Mouse (Mus musculus) heart, embryonic 11.5 days (tissue): ENCODE measurements at regions not wholly inside any gene's neighbourhood (a gene's known extent, or its start where the extent isn't known, plus 50 kb on each side); places are given as distances from the start of the nearest gene placed in this dataset.

Experiments
- ATAC-seq: fragments of 200-750 bp; cut with Nextera tagmentation; replicated peaks from 2 replicates; pipeline ENCODE4 v1.8.0; 2017; ENCODE audit warnings: moderate library complexity; ENCODE audit not compliant: insufficient number of reproducible peaks, low FRiP score, low TSS enrichment
- H3K27ac ChIP-seq: fragments of 300-500 bp; sonication (generic); 2 replicates; pipeline ENCODE4 v1.5.1; 2014; ENCODE audit warnings: mild to moderate bottlenecking, low read depth, low read length
- H3K27me3 ChIP-seq: fragments of 300-500 bp; sonication (generic); 2 replicates; pipeline ENCODE4 v1.6.1; 2014; ENCODE audit warnings: mild to moderate bottlenecking, low read length, mixed read lengths; ENCODE audit not compliant: control insufficient read depth, insufficient read depth
- H3K36me3 ChIP-seq: fragments of 300-500 bp; sonication (generic); 2 replicates; pipeline ENCODE4 v1.6.1; 2014; ENCODE audit warnings: mild to moderate bottlenecking, low read length, moderate library complexity, mixed read lengths; ENCODE audit not compliant: control insufficient read depth, insufficient read depth
- H3K4me1 ChIP-seq: fragments of 300-500 bp; sonication (generic); 2 replicates; pipeline ENCODE4 v1.6.1; 2014; ENCODE audit warnings: low read length; ENCODE audit not compliant: control insufficient read depth, insufficient read depth
- H3K4me2 ChIP-seq: fragments of 300-500 bp; sonication (generic); 2 replicates; pipeline ENCODE4 v1.6.1; 2014; ENCODE audit warnings: mild to moderate bottlenecking, moderate library complexity
- H3K4me3 ChIP-seq: fragments of 300-500 bp; sonication (generic); 2 replicates; pipeline ENCODE4 v1.5.1; 2014; ENCODE audit warnings: low read depth, low read length
- H3K9ac ChIP-seq: fragments of 300-500 bp; sonication (generic); 2 replicates; pipeline ENCODE4 v1.6.1; 2014; ENCODE audit warnings: mild to moderate bottlenecking, low read depth, low read length, moderate library complexity
- H3K9me3 ChIP-seq: fragments of 300-500 bp; sonication (generic); replicated peaks from 2 replicates; pipeline ENCODE4 v1.6.1; 2016; ENCODE audit warnings: low read length; ENCODE audit not compliant: control insufficient read depth
- WGBS: fragments of 180-500 bp; shearing (Covaris S2); extraction: QIAGEN DNeasy Blood & Tissue Kit; methylation state at CpG from one replicate; pipeline ENCODE4 v1.1.7; 2014; ENCODE audit not compliant: insufficient replicate concordance; 5-methylcytosine and 5-hydroxymethylcytosine counted together

DNA sequence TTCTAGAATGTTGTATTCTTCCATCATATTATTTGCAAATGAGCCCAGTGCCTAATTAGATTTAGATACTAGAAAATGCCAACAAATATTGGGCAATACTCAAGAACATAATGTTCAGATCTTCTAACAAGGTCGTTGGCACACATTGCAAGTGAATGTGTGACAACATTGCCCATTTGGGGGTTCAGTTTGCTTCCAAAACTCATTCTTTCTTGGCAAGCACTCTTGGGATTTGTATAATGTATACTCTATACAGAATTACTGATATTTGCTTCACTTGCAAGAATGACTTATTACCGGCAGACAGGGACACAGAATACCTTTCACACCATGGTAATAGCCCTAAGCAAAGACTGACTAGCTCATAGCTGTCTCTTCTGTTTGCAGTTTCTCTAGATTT, 194.8 kb upstream of the Tmem45b start:
- Histone ChIP-seq H3K4me3 (no peak overlapping the region), H3K4me1 (no peaks in the 10 kb centered on the region), H3K27me3 (no peaks in the 10 kb centered on the region), H3K9me3 (no peaks in the 10 kb centered on the region), H3K36me3 (no peaks in the 10 kb centered on the region), H3K9ac (no peak overlapping the region), H3K27ac (no peak overlapping the region), H3K4me2 (no peak overlapping the region)
- 74% methylated on average over 2 of the region's 2 CpGs for WGBS
- no peak for ATAC-seq

DNA sequence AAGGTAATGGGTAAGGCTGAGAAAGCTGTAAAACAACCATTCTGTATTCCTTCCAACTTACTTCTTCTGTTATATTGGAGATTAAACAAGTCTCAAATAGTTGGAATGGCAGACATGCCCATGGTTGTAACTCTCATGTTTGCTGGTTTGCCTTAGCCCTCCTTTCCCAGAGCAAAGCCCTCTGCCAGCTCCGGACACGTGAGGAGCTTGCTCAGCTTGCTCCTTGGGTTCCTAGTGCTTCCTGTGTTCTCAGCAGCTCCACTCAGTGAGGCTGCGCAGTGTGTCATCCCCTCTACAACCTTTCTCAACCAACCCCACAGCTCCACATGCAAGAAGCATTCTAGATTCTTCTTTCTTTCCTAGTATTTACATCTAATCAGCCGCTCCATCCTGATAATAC, 193.3 kb upstream of the Tmem45b start:
- Histone ChIP-seq H3K27me3 (no peaks in the 10 kb centered on the region), H3K27ac (no peak overlapping the region), H3K4me3 (no peak overlapping the region), H3K36me3 (no peaks in the 10 kb centered on the region), H3K4me1 (no peaks in the 10 kb centered on the region), H3K9me3 (no peaks in the 10 kb centered on the region), H3K9ac (no peak overlapping the region), H3K4me2 (no peak overlapping the region)
- no peak for ATAC-seq
- WGBS, result 87% methylated on average over 4 of the region's 4 CpGs

DNA sequence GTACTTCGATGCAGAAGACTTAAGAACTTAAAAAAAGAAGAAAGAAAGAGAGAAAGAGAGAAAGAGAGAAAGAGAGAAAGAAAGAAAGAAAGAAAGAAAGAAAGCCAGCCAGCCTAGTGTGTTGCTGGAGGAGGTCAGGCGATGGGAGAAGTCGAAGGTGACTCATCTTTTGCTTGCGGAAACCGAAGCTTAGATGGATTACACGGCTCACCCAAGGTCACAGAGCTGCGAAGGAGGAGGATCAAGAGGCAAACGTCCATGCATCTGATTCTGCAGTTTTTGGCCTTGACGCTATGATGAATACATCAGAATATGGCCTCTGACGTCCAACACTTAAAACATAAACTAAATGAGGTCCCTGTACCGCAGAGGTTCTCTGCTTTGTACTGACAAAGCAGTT, 192.4 kb upstream of the Tmem45b start:
- H3K27me3 ChIP-seq, result no peaks in the 10 kb centered on the region
- no peaks in the 10 kb centered on the region for H3K36me3 ChIP-seq
- no peak for ATAC-seq
- H3K27ac ChIP-seq, result no peak overlapping the region
- 82% methylated on average over 11 of the region's 11 CpGs for WGBS
- H3K4me1 ChIP-seq, result no peaks in the 10 kb centered on the region
- H3K4me3 ChIP-seq, result no peak overlapping the region
- no peak overlapping the region for H3K4me2 ChIP-seq
- H3K9me3 ChIP-seq, result no peaks in the 10 kb centered on the region
- no peak overlapping the region for H3K9ac ChIP-seq

DNA sequence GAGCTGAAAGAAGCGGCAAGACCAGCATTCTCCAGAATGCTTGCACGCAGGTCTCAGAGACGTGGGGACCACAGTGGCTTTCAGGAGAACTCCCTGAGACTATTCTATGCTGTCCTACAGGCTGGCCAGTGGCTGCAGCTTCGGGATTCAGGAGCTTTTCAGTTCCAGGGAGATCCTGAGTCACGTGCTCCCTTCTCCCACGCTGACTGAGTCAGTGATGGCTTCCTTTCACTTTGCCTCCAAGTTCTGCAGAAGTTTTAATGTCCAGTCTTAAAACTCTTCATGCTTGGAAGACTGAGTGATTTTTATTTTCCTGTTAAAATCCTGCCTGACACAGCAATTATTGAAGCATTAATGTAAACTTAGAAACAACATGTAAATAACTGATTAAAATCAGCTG, 190.5 kb upstream of the Tmem45b start:
- H3K27ac ChIP-seq, result no peak overlapping the region
- no peak overlapping the region for H3K4me3 ChIP-seq
- no peak overlapping the region for H3K4me2 ChIP-seq
- H3K27me3 ChIP-seq, result no peaks in the 10 kb centered on the region
- no peak overlapping the region for H3K9ac ChIP-seq
- no peaks in the 10 kb centered on the region for H3K4me1 ChIP-seq
- ATAC-seq, result no peak
- no peaks in the 10 kb centered on the region for H3K36me3 ChIP-seq
- H3K9me3 ChIP-seq, result no peaks in the 10 kb centered on the region
- 74% methylated on average over 6 of the region's 6 CpGs for WGBS

DNA sequence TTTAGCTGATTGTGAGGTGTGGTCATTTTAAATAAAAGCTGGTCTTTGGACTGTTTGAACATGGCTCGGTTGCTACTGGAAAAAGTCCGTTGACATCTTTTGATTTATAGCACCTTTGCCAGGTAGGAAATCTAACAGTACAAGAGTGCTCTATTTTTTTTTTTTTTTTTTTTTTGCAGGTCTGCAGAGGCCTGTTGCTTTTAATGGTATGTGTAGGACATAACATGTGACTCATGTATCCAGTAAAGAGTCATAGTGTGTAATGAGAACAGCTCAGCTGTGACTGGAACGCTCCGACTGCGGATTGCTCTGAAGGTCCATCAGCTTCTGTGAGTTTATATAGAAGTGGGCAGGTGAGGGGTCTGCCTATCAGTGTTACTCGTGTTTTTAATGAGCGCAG, 190.0 kb upstream of the Tmem45b start:
- Histone ChIP-seq H3K9ac (no peak overlapping the region), H3K4me3 (no peak overlapping the region), H3K27me3 (no peaks in the 10 kb centered on the region), H3K27ac (no peak overlapping the region), H3K9me3 (no peaks in the 10 kb centered on the region), H3K36me3 (no peaks in the 10 kb centered on the region), H3K4me2 (no peak overlapping the region), H3K4me1 (no peaks in the 10 kb centered on the region)
- ATAC-seq, result no peak
- WGBS, result 79% methylated on average over 7 of the region's 7 CpGs

DNA sequence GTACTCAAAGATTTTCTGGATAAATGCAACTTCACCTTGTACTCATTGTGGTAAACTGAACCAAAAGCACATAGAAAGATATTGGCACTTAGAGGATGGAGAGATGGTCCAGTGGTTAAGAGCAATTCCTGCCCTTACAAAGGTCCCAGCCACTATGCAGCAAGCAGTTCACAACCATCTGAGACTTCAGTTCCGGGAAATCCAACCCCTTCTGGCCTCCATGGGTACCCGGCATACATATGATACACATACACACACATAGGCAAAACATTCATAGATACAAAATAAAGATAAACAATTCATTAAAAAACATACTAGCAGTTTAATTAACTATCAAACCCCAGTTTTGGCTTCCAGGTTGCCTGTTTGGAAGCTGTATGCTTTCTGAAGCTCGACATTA, 189.5 kb upstream of the Tmem45b start:
- no peaks in the 10 kb centered on the region for H3K27me3 ChIP-seq
- H3K36me3 ChIP-seq, result no peaks in the 10 kb centered on the region
- no peak for ATAC-seq
- H3K9me3 ChIP-seq, result no peaks in the 10 kb centered on the region
- no peaks in the 10 kb centered on the region for H3K4me1 ChIP-seq
- no peak overlapping the region for H3K9ac ChIP-seq
- no peak overlapping the region for H3K27ac ChIP-seq
- no peak overlapping the region for H3K4me3 ChIP-seq
- WGBS, result 81% methylated on average over 3 of the region's 3 CpGs
- H3K4me2 ChIP-seq, result no peak overlapping the region

DNA sequence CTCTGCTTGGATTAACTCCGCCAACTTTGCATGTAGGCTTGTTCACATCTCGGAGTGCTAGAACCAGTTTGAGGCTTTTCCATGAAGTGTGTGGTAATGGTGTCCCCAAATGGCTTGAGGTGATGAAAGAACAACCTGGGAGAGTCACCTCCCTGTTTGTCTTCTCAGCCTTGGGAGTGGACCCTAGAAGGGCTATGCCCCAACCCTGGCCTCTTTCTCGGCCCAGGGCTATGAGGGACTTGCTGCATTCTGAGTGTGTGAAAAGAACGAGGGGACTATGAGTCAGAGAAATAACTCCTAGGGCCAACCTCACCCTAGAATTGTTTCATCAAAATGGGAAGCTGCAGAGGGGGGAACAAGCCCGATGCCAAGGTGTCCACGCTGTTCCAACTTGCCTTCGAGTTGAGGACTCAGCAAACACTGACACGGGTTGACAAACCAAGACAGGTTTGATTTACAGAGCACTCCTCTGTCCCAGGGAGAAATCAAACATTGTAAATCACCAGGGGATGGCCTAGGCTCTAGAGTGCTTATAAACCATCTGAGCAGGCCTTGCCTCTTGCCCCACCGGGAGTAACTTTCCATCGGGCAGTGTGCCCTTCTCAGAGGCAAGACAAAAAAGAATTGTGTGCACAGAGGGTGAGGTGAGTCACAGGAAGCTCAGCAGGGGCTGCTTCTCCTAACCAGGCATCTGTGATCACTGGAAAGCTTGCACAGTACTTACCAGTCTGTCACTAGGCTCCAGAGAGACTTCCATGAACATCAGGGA, 186.3 kb upstream of the Tmem45b start:
- Histone ChIP-seq H3K4me1 (no peaks in the 10 kb centered on the region), H3K27me3 (no peaks in the 10 kb centered on the region), H3K27ac (no peak overlapping the region), H3K36me3 (no peaks in the 10 kb centered on the region), H3K4me3 (no peak overlapping the region), H3K9me3 (no peaks in the 10 kb centered on the region), H3K9ac (no peak overlapping the region), H3K4me2 (no peak overlapping the region)
- ATAC-seq, result no peak
- 74% methylated on average over 10 of the region's 10 CpGs for WGBS

DNA sequence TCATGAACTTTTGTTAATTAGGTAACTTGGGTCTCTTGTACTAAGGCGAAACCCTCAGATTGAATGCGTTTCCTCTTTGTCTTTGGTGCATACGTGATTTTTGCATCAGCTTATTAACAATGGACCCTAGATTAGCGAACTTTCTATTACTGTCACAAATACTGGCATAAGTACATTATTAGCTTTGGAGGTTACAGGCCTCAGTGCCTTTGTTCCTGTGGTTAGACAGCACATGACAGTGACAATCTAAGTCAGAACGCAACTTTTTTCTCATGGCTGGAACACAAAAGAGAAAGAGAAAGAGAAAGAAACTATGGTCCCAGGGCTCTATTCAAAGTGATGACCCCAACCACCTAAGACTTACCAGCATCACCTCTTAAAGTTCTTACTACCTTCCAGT, 184.8 kb upstream of the Tmem45b start:
- H3K27me3 ChIP-seq, result no peaks in the 10 kb centered on the region
- H3K4me3 ChIP-seq, result no peak overlapping the region
- no peak for ATAC-seq
- no peaks in the 10 kb centered on the region for H3K4me1 ChIP-seq
- 83% methylated on average over 5 of the region's 5 CpGs for WGBS
- H3K4me2 ChIP-seq, result no peak overlapping the region
- H3K36me3 ChIP-seq, result no peaks in the 10 kb centered on the region
- no peak overlapping the region for H3K9ac ChIP-seq
- no peak overlapping the region for H3K27ac ChIP-seq
- no peaks in the 10 kb centered on the region for H3K9me3 ChIP-seq

DNA sequence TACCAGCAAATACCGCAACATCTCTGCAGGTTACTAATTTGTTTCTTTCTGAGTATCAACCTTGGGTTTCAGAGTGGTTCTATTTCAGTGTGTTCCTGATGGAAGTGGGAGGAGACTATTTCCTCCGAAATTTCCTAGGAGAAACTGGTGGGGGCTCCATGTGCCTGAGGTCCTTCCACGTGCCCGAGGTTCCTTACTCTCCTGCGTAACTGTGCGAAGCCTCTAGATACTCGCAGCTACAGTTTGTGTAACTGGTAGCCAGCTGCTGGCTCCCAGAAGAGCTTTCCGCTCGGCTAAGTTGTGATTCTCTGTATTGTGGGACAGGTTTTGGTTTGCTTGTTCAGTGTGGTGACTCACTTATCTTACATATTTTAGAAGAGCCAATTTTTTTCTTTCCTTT, 184.3 kb upstream of the Tmem45b start:
- Histone ChIP-seq H3K4me3 (no peak overlapping the region), H3K4me2 (no peak overlapping the region), H3K4me1 (no peaks in the 10 kb centered on the region), H3K9me3 (no peaks in the 10 kb centered on the region), H3K36me3 (no peaks in the 10 kb centered on the region), H3K9ac (no peak overlapping the region), H3K27ac (no peak overlapping the region), H3K27me3 (no peaks in the 10 kb centered on the region)
- 77% methylated on average over 9 of the region's 9 CpGs for WGBS
- no peak for ATAC-seq
